Mouse (Mus musculus): Measurements from ENCODE around the gene Wdpcp.

- TF ChIP-seq CTCF (IDR thresholded peaks at IDR 0.05; ENCODE audit: low read depth) (no peak), EP300 (IDR thresholded peaks at IDR 0.05; ENCODE audit: low read depth) (no peak)
Observed at GRCm38 (mm10) chr11:21567733-21568132, 4.3 kb upstream of the Wdpcp start.
